Mouse (Mus musculus): Measurements from ENCODE around the gene Ift81.

DNA sequence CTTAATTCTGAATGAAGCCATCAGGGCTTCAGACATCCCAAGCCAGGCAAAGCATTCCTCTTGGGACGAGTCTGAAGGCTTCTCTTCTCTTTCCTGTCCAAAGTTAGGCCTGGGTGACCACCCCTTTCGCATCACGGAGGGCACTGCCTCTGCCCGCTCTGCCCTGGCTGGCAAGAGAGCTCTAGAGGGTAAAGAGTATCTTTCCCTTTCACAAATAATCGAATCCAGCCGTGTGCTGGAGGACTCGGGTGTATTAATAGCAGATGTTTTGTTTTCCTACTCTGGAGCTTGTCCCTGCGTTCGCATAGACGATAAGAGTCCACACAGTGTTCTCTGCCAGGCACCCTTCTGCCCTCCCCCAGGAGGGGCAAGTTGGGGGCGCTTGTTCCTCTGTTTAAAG lies 86.6 kb downstream of the Ift81 start:
- no peak for TF ChIP-seq MAFK (IDR thresholded peaks at IDR 0.05; ENCODE audit: insufficient read depth, low read depth, low read length)
- TF ChIP-seq ZC3H11A (IDR thresholded peaks at IDR 0.05; ENCODE audit: borderline replicate concordance, low read depth, low read length): no peak
- TF ChIP-seq ZNF384 (IDR thresholded peaks at IDR 0.05; ENCODE audit: low read depth, low read length): no peak
- no peak for TF ChIP-seq HCFC1 (IDR thresholded peaks at IDR 0.05; ENCODE audit: borderline replicate concordance, insufficient read depth, low read length)
